Mouse (Mus musculus) megakaryocyte, embryonic 14.5 days (primary cell): ENCODE measurements around the gene Tnks2.

Experiments
- FLI1 ChIP-seq: IDR thresholded peaks from 2 replicates; pipeline ENCODE4 v1.6.1; 2012; ENCODE audit warnings: low read length, inconsistent platforms, mixed read lengths
- GATA1 ChIP-seq: IDR thresholded peaks from 3 replicates; pipeline ENCODE4 v1.6.1; 2012; ENCODE audit warnings: mixed read lengths, low read length, inconsistent platforms, borderline replicate concordance

GRCm38 (mm10) chr19:36903377-36903776 is 69.3 kb downstream of the Tnks2 start:
- TF ChIP-seq GATA1 (no peak), FLI1 (no peak)
